Mouse (Mus musculus): Measurements from ENCODE around the gene Snd1.

- TF ChIP-seq CTCF (IDR thresholded peaks at IDR 0.05; ENCODE audit: extremely low read depth, insufficient read depth, low read length): no peak
- no peak for TF ChIP-seq POLR2A (IDR thresholded peaks at IDR 0.05; ENCODE audit: extremely low read depth, insufficient read depth, low read length)
Observed at GRCm38 (mm10) chr6:28965264-28965663, 490.3 kb downstream of the Snd1 start.
